Mouse (Mus musculus): ENCODE results near the gene Sv2c.

DNA sequence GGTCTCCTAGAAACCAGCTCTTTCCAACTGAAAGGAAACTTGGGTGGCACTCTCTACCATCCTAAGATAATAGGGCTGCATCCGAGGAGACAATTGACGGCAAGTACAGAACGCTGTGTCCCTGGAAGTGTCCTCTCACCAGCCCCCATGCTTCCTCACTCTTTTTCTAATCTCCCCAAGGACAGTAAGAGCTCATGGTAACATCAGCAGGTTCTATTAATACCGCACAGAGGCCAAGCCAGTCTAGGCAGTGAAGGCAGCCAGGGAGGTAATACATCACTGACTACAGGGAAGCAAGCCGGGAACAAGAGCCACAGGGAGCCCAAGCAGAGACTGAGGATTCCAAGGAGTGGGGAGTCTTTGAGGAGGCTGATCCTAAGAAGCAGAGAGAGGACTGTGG is 7.4 kb downstream of the Sv2c start:
- TF ChIP-seq CTCF (IDR thresholded peaks at IDR 0.05; ENCODE audit: low read depth) (no peak), EP300 (optimal IDR thresholded peaks at IDR 0.05) (no peak)

All from stomach, postnatal 0 days (tissue).